Mouse (Mus musculus): Measurements from ENCODE around the gene Recql5. TPM values are rescaled to one million over a fixed set of nuclear protein-coding genes. Genes with fewer than 3 reads are reported as not detected.

Recql5 gene
- polyA plus RNA-seq, 1 experiment from 2014 or later, result 17.2 TPM

DNA sequence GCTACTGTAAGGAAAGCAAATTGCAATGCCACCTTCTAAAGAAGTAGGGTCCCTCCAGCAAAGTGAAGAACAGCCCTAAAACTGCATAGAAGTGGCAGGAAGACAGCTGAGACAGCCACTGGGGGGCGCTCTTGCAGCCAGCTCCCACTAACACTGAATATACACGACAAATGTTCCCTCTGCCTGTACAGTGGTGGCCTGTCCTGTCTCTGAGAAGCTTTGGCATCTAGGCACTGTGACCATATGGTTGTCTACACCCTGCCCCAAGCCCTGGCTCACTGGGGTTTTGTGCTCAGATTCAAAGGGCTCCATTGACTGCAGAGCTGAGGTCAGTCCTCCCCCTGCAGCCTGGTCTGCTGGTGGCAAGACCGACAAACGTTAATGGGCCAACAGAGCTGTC is 34.4 kb downstream of the Recql5 start:
- no peak overlapping the region for H3K4me3 ChIP-seq (replicated peaks; ENCODE audit: low read length)
- no peak overlapping the region for H3K4me2 ChIP-seq (replicated peaks)
- ATAC-seq (ENCODE audit: low FRiP score) (no peak), DNase-seq (ENCODE audit: low spot score) (no peak)
- no peak overlapping the region for H3K9ac ChIP-seq
- H3K36me3 ChIP-seq (replicated peaks; ENCODE audit: control insufficient read depth, insufficient read depth), result peaks cover 27% of the 10 kb centered on the region
- H3K4me1 ChIP-seq (replicated peaks; ENCODE audit: control insufficient read depth, insufficient read depth, low read length), result no peaks in the 10 kb centered on the region; the same call in 1 of the 2 replicates
- WGBS, result 6% methylated on average over 4 of the region's 4 CpGs
- H3K27ac ChIP-seq, result no peak overlapping the region
- H3K9me3 ChIP-seq (ENCODE audit: control insufficient read depth, low read length), result no peaks in the 10 kb centered on the region
- no peaks in the 10 kb centered on the region for H3K27me3 ChIP-seq (ENCODE audit: control insufficient read depth, insufficient read depth, low read length)

DNA sequence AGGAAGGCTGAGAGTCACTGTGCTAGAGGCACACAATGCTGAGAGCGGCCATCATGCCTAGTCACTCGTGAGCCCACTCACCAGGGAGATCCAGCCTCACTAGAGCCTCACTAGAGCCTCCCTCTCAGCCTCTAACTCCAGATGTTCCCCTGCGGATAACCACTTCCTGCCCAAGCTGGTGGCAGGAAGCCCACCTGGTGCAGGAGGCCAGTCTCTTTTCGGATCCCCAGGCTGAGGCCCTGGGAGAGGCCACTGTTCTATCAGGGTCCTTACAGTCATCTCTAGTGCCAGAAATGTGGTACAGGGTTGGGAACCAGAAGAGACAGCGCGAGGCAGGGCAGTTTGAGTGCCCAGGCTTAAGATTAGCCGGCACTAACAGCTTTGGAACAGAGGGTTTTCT is 34.8 kb downstream of the Recql5 start:
- WGBS, result 92% methylated on average over 7 of the region's 7 CpGs
- H3K4me1 ChIP-seq (replicated peaks; ENCODE audit: control insufficient read depth, insufficient read depth, low read length), result no peaks in the 10 kb centered on the region; the same call in 1 of the 2 replicates
- H3K4me3 ChIP-seq (replicated peaks; ENCODE audit: low read length), result no peak overlapping the region
- no peaks in the 10 kb centered on the region for H3K27me3 ChIP-seq (ENCODE audit: control insufficient read depth, insufficient read depth, low read length)
- ATAC-seq (ENCODE audit: low FRiP score) (no peak), DNase-seq (ENCODE audit: low spot score) (no peak)
- H3K9ac ChIP-seq, result no peak overlapping the region
- no peaks in the 10 kb centered on the region for H3K9me3 ChIP-seq (ENCODE audit: control insufficient read depth, low read length)
- no peak overlapping the region for H3K27ac ChIP-seq
- no peak overlapping the region for H3K4me2 ChIP-seq (replicated peaks)
- peaks cover 27% of the 10 kb centered on the region for H3K36me3 ChIP-seq (replicated peaks; ENCODE audit: control insufficient read depth, insufficient read depth)

DNA sequence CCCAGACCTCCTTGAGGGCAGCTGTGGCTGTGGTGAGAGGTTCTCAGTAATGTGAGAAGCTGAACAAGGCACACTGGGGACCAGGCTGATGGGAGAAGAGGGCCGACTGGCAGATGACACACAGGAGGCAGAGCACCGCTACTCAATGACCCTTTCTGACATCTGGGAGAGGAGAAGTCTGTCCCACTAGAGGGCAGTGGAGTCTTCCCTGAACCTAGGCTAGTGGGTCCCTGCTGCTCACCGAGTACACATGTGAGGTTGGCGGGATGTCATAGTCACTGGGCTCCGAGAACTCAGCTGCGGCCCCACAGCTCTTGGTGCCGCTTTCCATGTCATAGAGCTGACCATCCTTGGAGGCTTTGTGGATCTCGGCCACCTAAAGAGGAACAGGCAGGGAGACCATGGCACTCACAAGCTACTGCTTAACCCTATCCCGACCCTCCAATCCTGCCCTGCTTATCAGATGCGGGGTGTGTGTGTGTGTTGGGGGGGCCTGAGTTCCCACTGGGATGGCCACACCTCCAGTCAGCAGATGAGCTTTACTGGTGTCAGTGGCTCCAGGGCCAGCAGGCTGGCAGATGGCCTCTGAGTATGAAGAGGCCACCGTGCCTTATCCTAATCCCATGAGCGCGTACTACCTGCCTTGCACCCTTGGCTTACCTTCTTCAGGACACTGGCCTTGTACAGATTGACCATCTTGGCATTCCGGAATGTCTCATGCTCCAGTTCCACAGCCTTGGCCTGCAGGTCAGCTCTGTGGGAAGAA is 38.3 kb downstream of the Recql5 start:
- no peaks in the 10 kb centered on the region for H3K4me1 ChIP-seq (replicated peaks; ENCODE audit: control insufficient read depth, insufficient read depth, low read length)
- H3K9ac ChIP-seq, result no peak overlapping the region
- no peak for ATAC-seq (ENCODE audit: low FRiP score)
- no peak overlapping the region for H3K27ac ChIP-seq
- WGBS, result 74% methylated on average over 14 of the region's 14 CpGs
- H3K4me3 ChIP-seq (replicated peaks; ENCODE audit: low read length), result no peak overlapping the region
- no peak for DNase-seq (ENCODE audit: low spot score)
- H3K36me3 ChIP-seq (replicated peaks; ENCODE audit: control insufficient read depth, insufficient read depth), result peaks cover 39% of the 10 kb centered on the region
- H3K9me3 ChIP-seq (ENCODE audit: control insufficient read depth, low read length), result no peaks in the 10 kb centered on the region
- no peak overlapping the region for H3K4me2 ChIP-seq (replicated peaks)
- H3K27me3 ChIP-seq (ENCODE audit: control insufficient read depth, insufficient read depth, low read length), result no peaks in the 10 kb centered on the region

DNA sequence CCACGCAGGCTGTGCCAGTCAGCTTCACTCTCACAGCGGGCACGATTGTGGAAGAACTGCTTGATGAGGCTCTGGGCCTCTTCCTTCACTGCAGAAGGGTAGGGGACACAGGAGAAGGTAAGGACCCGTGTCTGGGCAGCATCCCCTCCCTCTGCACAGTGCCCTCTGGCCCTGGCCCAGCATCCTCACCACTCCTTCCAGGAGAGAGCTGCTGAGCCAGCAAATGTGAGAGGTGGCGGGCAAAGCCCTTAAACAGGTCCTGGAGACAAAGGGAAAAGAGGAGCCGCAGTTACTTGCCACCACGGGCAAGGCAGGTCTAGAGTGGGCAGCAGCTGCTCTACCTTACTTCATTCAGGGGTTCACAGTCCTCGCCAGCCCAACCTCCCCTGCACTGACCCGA is 40.2 kb downstream of the Recql5 start:
- Histone ChIP-seq H3K27me3 (ENCODE audit: control insufficient read depth, insufficient read depth, low read length) (no peaks in the 10 kb centered on the region), H3K27ac (no peak overlapping the region), H3K36me3 (replicated peaks; ENCODE audit: control insufficient read depth, insufficient read depth) (peaks cover 39% of the 10 kb centered on the region), H3K4me3 (replicated peaks; ENCODE audit: low read length) (no peak overlapping the region), H3K4me2 (replicated peaks) (no peak overlapping the region), H3K9me3 (ENCODE audit: control insufficient read depth, low read length) (no peaks in the 10 kb centered on the region), H3K4me1 (replicated peaks; ENCODE audit: control insufficient read depth, insufficient read depth, low read length) (no peaks in the 10 kb centered on the region), H3K9ac (no peak overlapping the region)
- ATAC-seq (ENCODE audit: low FRiP score), result no peak
- 94% methylated on average over 9 of the region's 9 CpGs for WGBS
- DNase-seq (ENCODE audit: low spot score), result no peak

DNA sequence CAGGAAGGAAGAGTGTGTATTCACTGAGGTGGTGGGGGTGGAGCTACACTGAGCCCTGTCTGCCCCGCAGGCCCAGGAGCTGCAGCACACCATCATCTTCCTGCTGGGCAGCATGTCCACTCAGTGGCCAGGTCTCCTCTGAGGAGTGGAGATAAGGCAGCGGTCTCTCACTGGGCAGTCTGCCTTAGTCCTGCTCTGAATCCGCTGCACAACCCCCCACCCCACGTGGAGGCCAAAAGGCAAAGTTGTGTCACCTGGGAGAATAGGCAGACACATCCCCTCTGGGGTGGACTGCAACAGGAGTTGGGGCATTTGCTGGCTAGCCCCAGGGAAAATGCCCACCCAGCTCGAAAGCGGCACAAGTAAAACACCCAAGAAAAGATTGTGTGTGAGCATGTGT is 41.1 kb downstream of the Recql5 start:
- ATAC-seq (ENCODE audit: low FRiP score) (no peak), DNase-seq (ENCODE audit: low spot score) (no peak)
- no peaks in the 10 kb centered on the region for H3K9me3 ChIP-seq (ENCODE audit: control insufficient read depth, low read length)
- WGBS, result 54% methylated on average over 6 of the region's 6 CpGs
- peaks cover 38% of the 10 kb centered on the region for H3K36me3 ChIP-seq (replicated peaks; ENCODE audit: control insufficient read depth, insufficient read depth)
- H3K9ac ChIP-seq, result no peak overlapping the region
- no peak overlapping the region for H3K4me2 ChIP-seq (replicated peaks)
- no peaks in the 10 kb centered on the region for H3K27me3 ChIP-seq (ENCODE audit: control insufficient read depth, insufficient read depth, low read length)
- no peak overlapping the region for H3K4me3 ChIP-seq (replicated peaks; ENCODE audit: low read length)
- H3K4me1 ChIP-seq (replicated peaks; ENCODE audit: control insufficient read depth, insufficient read depth, low read length), result no peaks in the 10 kb centered on the region
- no peak overlapping the region for H3K27ac ChIP-seq

DNA sequence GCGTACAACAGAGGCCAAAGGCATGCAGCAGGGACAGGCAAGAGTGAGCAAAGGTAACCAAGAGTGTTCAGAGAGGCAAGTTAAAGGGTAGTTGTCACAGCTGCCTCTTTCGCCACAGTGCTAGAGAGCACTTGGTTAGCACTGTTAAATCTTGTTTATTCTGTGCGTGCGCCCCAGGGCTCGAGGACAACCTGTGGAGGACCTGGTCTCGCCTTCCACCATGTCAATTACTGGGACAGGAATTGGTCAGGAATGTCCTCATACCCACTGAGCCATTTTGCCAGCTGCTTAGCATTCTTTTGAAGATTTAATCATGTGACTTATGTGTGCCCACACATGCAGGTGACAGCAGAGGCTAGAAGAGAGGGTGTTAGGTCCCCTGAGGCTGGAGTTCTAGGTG is 44.1 kb downstream of the Recql5 start:
- Histone ChIP-seq H3K36me3 (replicated peaks; ENCODE audit: control insufficient read depth, insufficient read depth) (peaks cover 12% of the 10 kb centered on the region; the same call in 1 of the 2 replicates), H3K4me3 (replicated peaks; ENCODE audit: low read length) (no peak overlapping the region), H3K9ac (no peak overlapping the region), H3K27me3 (ENCODE audit: control insufficient read depth, insufficient read depth, low read length) (no peaks in the 10 kb centered on the region), H3K4me2 (replicated peaks) (no peak overlapping the region), H3K27ac (no peak overlapping the region), H3K4me1 (replicated peaks; ENCODE audit: control insufficient read depth, insufficient read depth, low read length) (no peaks in the 10 kb centered on the region), H3K9me3 (ENCODE audit: control insufficient read depth, low read length) (no peaks in the 10 kb centered on the region)
- no peak for DNase-seq (ENCODE audit: low spot score)
- ATAC-seq (ENCODE audit: low FRiP score), result no peak
- 86% methylated on average over 6 of the region's 6 CpGs for WGBS

DNA sequence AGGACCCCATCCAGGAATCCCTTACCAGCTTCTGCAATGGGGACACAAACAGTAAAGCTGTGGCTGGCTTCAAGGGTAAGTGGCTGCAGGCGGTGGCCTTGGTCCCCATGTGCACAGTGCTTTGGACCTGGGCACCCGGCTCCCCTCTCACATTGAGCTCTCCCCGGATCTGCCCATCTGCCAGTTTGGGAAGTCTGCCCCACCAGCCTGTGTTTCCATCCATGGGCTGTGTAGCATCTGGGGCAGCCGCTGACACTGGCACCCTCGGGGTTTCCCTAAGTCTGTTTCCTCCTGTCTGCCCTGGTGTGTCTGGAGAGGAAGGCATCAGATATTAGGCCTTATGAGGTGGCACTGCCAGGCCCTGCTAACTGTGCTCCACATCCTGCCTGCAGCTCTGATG is 45.3 kb downstream of the Recql5 start:
- H3K9me3 ChIP-seq (ENCODE audit: control insufficient read depth, low read length), result no peaks in the 10 kb centered on the region
- peaks cover 7% of the 10 kb centered on the region; the same call in 1 of the 2 replicates for H3K36me3 ChIP-seq (replicated peaks; ENCODE audit: control insufficient read depth, insufficient read depth)
- no peaks in the 10 kb centered on the region for H3K27me3 ChIP-seq (ENCODE audit: control insufficient read depth, insufficient read depth, low read length)
- no peak overlapping the region for H3K4me3 ChIP-seq (replicated peaks; ENCODE audit: low read length)
- H3K4me2 ChIP-seq (replicated peaks), result no peak overlapping the region
- WGBS, result 73% methylated on average over 5 of the region's 5 CpGs
- H3K4me1 ChIP-seq (replicated peaks; ENCODE audit: control insufficient read depth, insufficient read depth, low read length), result no peaks in the 10 kb centered on the region
- no peak overlapping the region for H3K9ac ChIP-seq
- no peak for ATAC-seq (ENCODE audit: low FRiP score)
- H3K27ac ChIP-seq, result no peak overlapping the region
- no peak for DNase-seq (ENCODE audit: low spot score)

DNA sequence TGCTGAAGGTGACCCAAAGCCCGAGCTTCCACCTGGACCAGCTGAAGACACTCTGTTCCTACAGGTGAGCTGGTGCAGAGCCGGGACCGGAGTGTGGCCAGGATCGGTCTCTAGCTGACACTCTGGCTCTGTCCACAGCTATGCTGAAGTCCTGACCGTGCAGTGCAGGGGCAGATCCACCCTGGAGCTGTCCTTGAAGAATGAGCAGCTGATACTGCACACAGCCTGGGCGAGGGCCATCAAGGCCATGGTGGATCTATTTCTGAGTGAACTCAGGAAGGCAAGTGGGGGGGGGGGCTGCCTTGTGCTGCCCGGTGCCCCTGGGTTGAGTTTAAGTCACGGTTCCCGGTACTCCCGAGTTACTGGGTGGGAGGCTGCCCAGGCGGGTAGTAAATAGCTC is 46.8 kb downstream of the Recql5 start:
- no peaks in the 10 kb centered on the region for H3K36me3 ChIP-seq (replicated peaks; ENCODE audit: control insufficient read depth, insufficient read depth)
- ATAC-seq (ENCODE audit: low FRiP score), result no peak
- H3K4me3 ChIP-seq (replicated peaks; ENCODE audit: low read length), result no peak overlapping the region

DNA sequence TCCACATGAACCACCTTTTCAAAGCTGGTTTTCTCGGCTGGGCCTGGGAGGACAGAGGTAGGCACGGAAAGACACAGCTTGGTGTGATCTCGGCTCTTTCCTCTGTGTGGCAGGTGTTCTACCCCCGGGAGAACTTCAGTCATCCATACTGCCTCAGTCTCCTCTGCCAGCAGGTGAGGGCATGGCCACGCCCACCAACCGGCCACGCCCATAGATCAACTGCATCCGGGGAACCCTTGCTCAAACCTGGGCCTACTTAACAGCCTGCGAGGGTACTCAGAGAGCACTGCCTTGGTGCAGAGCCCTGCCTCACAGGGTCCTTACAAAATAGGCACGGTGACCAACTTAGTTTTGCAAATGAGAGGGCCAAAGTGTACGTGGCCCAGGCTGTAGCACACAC is 48.0 kb downstream of the Recql5 start:
- Histone ChIP-seq H3K9ac (no peak overlapping the region), H3K4me2 (replicated peaks) (no peak overlapping the region), H3K4me1 (replicated peaks; ENCODE audit: control insufficient read depth, insufficient read depth, low read length) (no peaks in the 10 kb centered on the region), H3K27ac (no peak overlapping the region), H3K4me3 (replicated peaks; ENCODE audit: low read length) (no peak overlapping the region), H3K36me3 (replicated peaks; ENCODE audit: control insufficient read depth, insufficient read depth) (no peaks in the 10 kb centered on the region), H3K27me3 (ENCODE audit: control insufficient read depth, insufficient read depth, low read length) (no peaks in the 10 kb centered on the region), H3K9me3 (ENCODE audit: control insufficient read depth, low read length) (no peaks in the 10 kb centered on the region)
- 76% methylated on average over 11 of the region's 11 CpGs for WGBS
- ATAC-seq (ENCODE audit: low FRiP score), result no peak
- no peak for DNase-seq (ENCODE audit: low spot score)

More for the DNA sequence above, 46.8 kb downstream of the Recql5 start:
- WGBS, result 91% methylated on average over 11 of the region's 11 CpGs
- no peak for DNase-seq (ENCODE audit: low spot score)
- Histone ChIP-seq H3K27ac (no peak overlapping the region), H3K4me2 (replicated peaks) (no peak overlapping the region), H3K4me1 (replicated peaks; ENCODE audit: control insufficient read depth, insufficient read depth, low read length) (no peaks in the 10 kb centered on the region), H3K27me3 (ENCODE audit: control insufficient read depth, insufficient read depth, low read length) (no peaks in the 10 kb centered on the region), H3K9ac (no peak overlapping the region), H3K9me3 (ENCODE audit: control insufficient read depth, low read length) (no peaks in the 10 kb centered on the region)

DNA sequence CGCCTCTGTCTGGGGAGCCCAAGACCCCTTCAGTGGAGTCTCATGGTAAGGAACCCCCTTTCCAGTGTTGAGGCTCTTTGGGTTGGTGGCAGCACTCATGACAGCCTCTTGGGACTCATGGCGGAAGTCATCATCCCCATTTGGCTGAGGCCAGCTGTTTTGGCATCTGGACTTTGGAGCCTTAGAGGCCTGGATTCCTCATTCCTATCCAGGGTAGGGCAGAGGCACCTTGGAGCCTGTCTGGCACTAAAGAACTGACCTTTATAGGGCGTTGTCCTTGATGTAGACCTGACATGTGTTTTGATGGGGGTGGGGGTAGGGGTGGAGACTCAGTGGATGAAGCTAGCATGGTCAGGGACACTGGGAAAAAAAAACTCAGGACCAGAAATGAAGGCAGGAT is 48.9 kb downstream of the Recql5 start:
- Histone ChIP-seq H3K9me3 (ENCODE audit: control insufficient read depth, low read length) (no peaks in the 10 kb centered on the region), H3K4me1 (replicated peaks; ENCODE audit: control insufficient read depth, insufficient read depth, low read length) (no peaks in the 10 kb centered on the region), H3K9ac (no peak overlapping the region), H3K4me3 (replicated peaks; ENCODE audit: low read length) (no peak overlapping the region), H3K4me2 (replicated peaks) (no peak overlapping the region), H3K27me3 (ENCODE audit: control insufficient read depth, insufficient read depth, low read length) (no peaks in the 10 kb centered on the region), H3K36me3 (replicated peaks; ENCODE audit: control insufficient read depth, insufficient read depth) (no peaks in the 10 kb centered on the region), H3K27ac (no peak overlapping the region)
- DNase-seq (ENCODE audit: low spot score) (no peak), ATAC-seq (ENCODE audit: low FRiP score) (no peak)
- WGBS, result 94% methylated on average over 3 of the region's 3 CpGs

Data from hindbrain, embryonic 14.5 days (tissue).